Mouse (Mus musculus): Measurements from ENCODE around the gene Flna. TPM values are rescaled to one million over a fixed set of nuclear protein-coding genes. Genes with fewer than 3 reads are reported as not detected.

The Flna gene
- polyA plus RNA-seq (2015; fragmentation: Nextera tagmentation; extraction: Ambion mirVana) = 129 and 177 TPM in 2 replicates

- Histone ChIP-seq H3K36me3 (ENCODE audit: control insufficient read depth, insufficient read depth) (no peaks in the 10 kb centered on the region), H3K27me3 (ENCODE audit: control insufficient read depth, insufficient read depth, low read length) (no peaks in the 10 kb centered on the region), H3K27ac (ENCODE audit: low read length) (peak within 1 kb of the TSS; percentile 81), H3K9ac (ENCODE audit: low read length) (peak within 1 kb of the TSS; percentile 76), H3K9me3 (replicated peaks; ENCODE audit: control insufficient read depth, low read length) (no peaks in the 10 kb centered on the region), H3K4me1 (ENCODE audit: control insufficient read depth, insufficient read depth, low read length) (peaks cover 2% of the 10 kb centered on the region; the same call in 1 of the 2 replicates), H3K4me2 (ENCODE audit: low read depth, low read length) (peak within 1 kb of the TSS; percentile 68), H3K4me3 (ENCODE audit: low read length) (peak within 1 kb of the TSS; percentile 51)
- ATAC-seq (replicated peaks; ENCODE audit: extremely low read depth, insufficient read depth, low FRiP score) = no peak
- WGBS = 15% methylated on average over 38 of the region's 38 CpGs
Observed at GRCm38 (mm10) chrX:74249615-74250014, at the start of gene Flna. Gene Flna, minus strand, starts transcription at chrX:74249820.

GRCm38 (mm10) chrX:74298348-74298747, 48.7 kb upstream of the Flna start:
- no peak for ATAC-seq (replicated peaks; ENCODE audit: extremely low read depth, insufficient read depth, low FRiP score)
- no peak overlapping the region for H3K4me2 ChIP-seq (ENCODE audit: low read depth, low read length)
- H3K36me3 ChIP-seq (ENCODE audit: control insufficient read depth, insufficient read depth) = peaks cover 7% of the 10 kb centered on the region
- 0 out of 2 replicates have a peak, but pooled peaks cover 3% of the 10 kb centered on the region for H3K4me1 ChIP-seq (ENCODE audit: control insufficient read depth, insufficient read depth, low read length)
- no peak overlapping the region for H3K4me3 ChIP-seq (ENCODE audit: low read length)
- WGBS = 62% methylated on average over 1 of the region's 1 CpGs
- no peak overlapping the region for H3K27ac ChIP-seq (ENCODE audit: low read length)
- no peaks in the 10 kb centered on the region for H3K27me3 ChIP-seq (ENCODE audit: control insufficient read depth, insufficient read depth, low read length)
- no peak overlapping the region for H3K9ac ChIP-seq (ENCODE audit: low read length)
- H3K9me3 ChIP-seq (replicated peaks; ENCODE audit: control insufficient read depth, low read length) = no peaks in the 10 kb centered on the region

- WGBS = 14% methylated on average over 37 of the region's 37 CpGs
- H3K27me3 ChIP-seq (ENCODE audit: control insufficient read depth, insufficient read depth, low read length) = no peaks in the 10 kb centered on the region
- H3K36me3 ChIP-seq (ENCODE audit: control insufficient read depth, insufficient read depth) = peaks cover 6% of the 10 kb centered on the region; the same call in 1 of the 2 replicates
- peak; percentile 97 for ATAC-seq (replicated peaks; ENCODE audit: extremely low read depth, insufficient read depth, low FRiP score)
- H3K4me3 ChIP-seq (ENCODE audit: low read length) = peak within 1 kb of the TSS; percentile 73
- H3K27ac ChIP-seq (ENCODE audit: low read length) = peak within 1 kb of the TSS; percentile 62
- H3K4me2 ChIP-seq (ENCODE audit: low read depth, low read length) = peak within 1 kb of the TSS; percentile 73
- H3K4me1 ChIP-seq (ENCODE audit: control insufficient read depth, insufficient read depth, low read length) = 0 out of 2 replicates have a peak, but pooled peaks cover 3% of the 10 kb centered on the region
- no peaks in the 10 kb centered on the region for H3K9me3 ChIP-seq (replicated peaks; ENCODE audit: control insufficient read depth, low read length)
- H3K9ac ChIP-seq (ENCODE audit: low read length) = peak within 1 kb of the TSS; percentile 84
Observed at GRCm38 (mm10) chrX:74296538-74297448, 47.2 kb upstream of the Flna start, which contains the start of gene Atp6ap1. Gene Atp6ap1, plus strand, starts transcription at chrX:74297097.

- Histone ChIP-seq H3K27ac (ENCODE audit: low read length) (no peak overlapping the region), H3K36me3 (ENCODE audit: control insufficient read depth, insufficient read depth) (peaks cover 4% of the 10 kb centered on the region; the same call in 1 of the 2 replicates), H3K4me1 (ENCODE audit: control insufficient read depth, insufficient read depth, low read length) (0 out of 2 replicates have a peak, but pooled peaks cover 3% of the 10 kb centered on the region), H3K4me2 (ENCODE audit: low read depth, low read length) (no peak overlapping the region), H3K9ac (ENCODE audit: low read length) (no peak overlapping the region), H3K4me3 (ENCODE audit: low read length) (no peak overlapping the region), H3K9me3 (replicated peaks; ENCODE audit: control insufficient read depth, low read length) (no peaks in the 10 kb centered on the region), H3K27me3 (ENCODE audit: control insufficient read depth, insufficient read depth, low read length) (no peaks in the 10 kb centered on the region)
- 76% methylated on average over 4 of the region's 4 CpGs for WGBS
- ATAC-seq (replicated peaks; ENCODE audit: extremely low read depth, insufficient read depth, low FRiP score) = no peak
Observed at GRCm38 (mm10) chrX:74293431-74293830, 43.8 kb upstream of the Flna start.

- H3K9ac ChIP-seq (ENCODE audit: low read length) = peak overlapping the region; percentile 78
- H3K27me3 ChIP-seq (ENCODE audit: control insufficient read depth, insufficient read depth, low read length) = no peaks in the 10 kb centered on the region
- peak overlapping the region; percentile 79 for H3K4me2 ChIP-seq (ENCODE audit: low read depth, low read length)
- no peak; the same call in 1 of the 2 replicates for ATAC-seq (replicated peaks; ENCODE audit: extremely low read depth, insufficient read depth, low FRiP score)
- H3K4me1 ChIP-seq (ENCODE audit: control insufficient read depth, insufficient read depth, low read length) = peaks cover 3% of the 10 kb centered on the region; the same call in 1 of the 2 replicates
- 25% methylated on average over 5 of the region's 5 CpGs for WGBS
- H3K9me3 ChIP-seq (replicated peaks; ENCODE audit: control insufficient read depth, low read length) = no peaks in the 10 kb centered on the region
- H3K27ac ChIP-seq (ENCODE audit: low read length) = peak overlapping the region; percentile 93
- H3K4me3 ChIP-seq (ENCODE audit: low read length) = peak overlapping the region; percentile 67
- H3K36me3 ChIP-seq (ENCODE audit: control insufficient read depth, insufficient read depth) = peaks cover 2% of the 10 kb centered on the region; the same call in 1 of the 2 replicates
Observed at GRCm38 (mm10) chrX:74283092-74283437, 33.4 kb upstream of the Flna start.

GRCm38 (mm10) chrX:74282395-74283091, 32.9 kb upstream of the Flna start:
- Histone ChIP-seq H3K4me3 (ENCODE audit: low read length) (peak overlapping the region; percentile 67), H3K4me2 (ENCODE audit: low read depth, low read length) (peak overlapping the region; percentile 79), H3K4me1 (ENCODE audit: control insufficient read depth, insufficient read depth, low read length) (peaks cover 3% of the 10 kb centered on the region; the same call in 1 of the 2 replicates), H3K27me3 (ENCODE audit: control insufficient read depth, insufficient read depth, low read length) (no peaks in the 10 kb centered on the region), H3K9me3 (replicated peaks; ENCODE audit: control insufficient read depth, low read length) (no peaks in the 10 kb centered on the region), H3K27ac (ENCODE audit: low read length) (peak overlapping the region; percentile 93), H3K36me3 (ENCODE audit: control insufficient read depth, insufficient read depth) (no peaks in the 10 kb centered on the region), H3K9ac (ENCODE audit: low read length) (peak overlapping the region; percentile 78)
- ATAC-seq (replicated peaks; ENCODE audit: extremely low read depth, insufficient read depth, low FRiP score) = peak; percentile 68
- WGBS = 16% methylated on average over 39 of the region's 39 CpGs

- Histone ChIP-seq H3K27me3 (ENCODE audit: control insufficient read depth, insufficient read depth, low read length) (no peaks in the 10 kb centered on the region), H3K4me3 (ENCODE audit: low read length) (peak within 1 kb of the TSS; percentile 67), H3K36me3 (ENCODE audit: control insufficient read depth, insufficient read depth) (no peaks in the 10 kb centered on the region), H3K9me3 (replicated peaks; ENCODE audit: control insufficient read depth, low read length) (no peaks in the 10 kb centered on the region), H3K4me2 (ENCODE audit: low read depth, low read length) (peak within 1 kb of the TSS; percentile 79), H3K27ac (ENCODE audit: low read length) (peak within 1 kb of the TSS; percentile 93), H3K9ac (ENCODE audit: low read length) (peak within 1 kb of the TSS; percentile 78), H3K4me1 (ENCODE audit: control insufficient read depth, insufficient read depth, low read length) (peaks cover 3% of the 10 kb centered on the region; the same call in 1 of the 2 replicates)
- 18% methylated on average over 16 of the region's 16 CpGs for WGBS
- peak; percentile 89 for ATAC-seq (replicated peaks; ENCODE audit: extremely low read depth, insufficient read depth, low FRiP score)
Observed at GRCm38 (mm10) chrX:74281732-74282394, 32.2 kb upstream of the Flna start, which contains the start of the genes Taz and Dnase1l1. Gene Taz, plus strand, starts transcription at chrX:74281912. Gene Dnase1l1, minus strand, starts transcription at chrX:74282337.

- Histone ChIP-seq H3K36me3 (ENCODE audit: control insufficient read depth, insufficient read depth) (no peaks in the 10 kb centered on the region), H3K4me2 (ENCODE audit: low read depth, low read length) (peak overlapping the region; percentile 79), H3K9ac (ENCODE audit: low read length) (peak overlapping the region; percentile 72), H3K9me3 (replicated peaks; ENCODE audit: control insufficient read depth, low read length) (no peaks in the 10 kb centered on the region), H3K27me3 (ENCODE audit: control insufficient read depth, insufficient read depth, low read length) (no peaks in the 10 kb centered on the region), H3K27ac (ENCODE audit: low read length) (peak overlapping the region; percentile 93), H3K4me3 (ENCODE audit: low read length) (peak overlapping the region; percentile 67), H3K4me1 (ENCODE audit: control insufficient read depth, insufficient read depth, low read length) (peaks cover 3% of the 10 kb centered on the region; the same call in 1 of the 2 replicates)
- 8% methylated on average over 13 of the region's 14 CpGs for WGBS
- 0 out of 2 replicates have a peak, but pooled peaks have one; percentile 13 for ATAC-seq (replicated peaks; ENCODE audit: extremely low read depth, insufficient read depth, low FRiP score)
Observed at GRCm38 (mm10) chrX:74281041-74281731, 31.6 kb upstream of the Flna start.
